Mouse (Mus musculus) embryonic fibroblast, embryonic 13.5 days (primary cell): ENCODE measurements around the gene Mpdu1. TPM values are rescaled to one million over a fixed set of nuclear protein-coding genes. Genes with fewer than 3 reads are reported as not detected.
A peak's percentile ranks its signal among the peaks of the same experiment; 100 is the strongest.

Source experiments
- H3K27ac ChIP-seq: 2 replicates; pipeline ENCODE4 v1.5.1; 2012; ENCODE audit warnings: low read length, control low read depth, inconsistent platforms; ENCODE audit not compliant: insufficient read depth
- H3K4me1 ChIP-seq: 2 replicates; pipeline ENCODE4 v1.6.1; 2011; ENCODE audit warnings: low read length; ENCODE audit not compliant: control insufficient read depth, insufficient read depth
- H3K4me3 ChIP-seq: 2 replicates; pipeline ENCODE4 v1.5.1; 2011; ENCODE audit warnings: mild to moderate bottlenecking, control low read depth, low read length; ENCODE audit not compliant: insufficient read depth
- CTCF ChIP-seq: IDR thresholded peaks from 2 replicates; pipeline ENCODE4 v1.5.1; 2011; ENCODE audit warnings: mild to moderate bottlenecking, control low read depth, low read length, moderate library complexity, borderline replicate concordance; ENCODE audit not compliant: insufficient read depth
- POLR2A ChIP-seq: IDR thresholded peaks from 2 replicates; pipeline ENCODE4 v1.6.1; 2011; ENCODE audit warnings: low read depth, mild to moderate bottlenecking, control low read depth, low read length, moderate library complexity
- polyA plus RNA-seq: library from polyadenylated mRNA; stranded (reverse); fragments of >200 nt; gene quantifications from 2 replicates; pipeline ENCODE4 v1.2.4, GENCODE M21; 2011; ENCODE audit warnings: low read depth; ENCODE audit not compliant: missing spikeins, insufficient read length

Gene Mpdu1
- polyA plus RNA-seq, 1 experiment: 47.8 TPM

- peaks cover 10% of the 10 kb centered on the region for H3K4me1 ChIP-seq
- peak overlapping the region; percentile 54 for H3K4me3 ChIP-seq
- H3K27ac ChIP-seq: peak overlapping the region; percentile 85
- 0 out of 2 replicates have a peak, but pooled peaks have one; percentile 18 for TF ChIP-seq POLR2A
- TF ChIP-seq CTCF: no peak
Observed at GRCm38 (mm10) chr11:69682209-69682839, 19.9 kb upstream of the Mpdu1 start.

GRCm38 (mm10) chr11:69681314-69682208 is 19.1 kb upstream of the Mpdu1 start, which contains the start of gene Senp3:
Gene Senp3 (minus strand): TSS chr11:69682084.
- Histone ChIP-seq H3K4me3 (peak within 1 kb of the TSS; percentile 96), H3K4me1 (peaks cover 9% of the 10 kb centered on the region), H3K27ac (peak within 1 kb of the TSS; percentile 95)
- TF ChIP-seq CTCF: no peak
- TF ChIP-seq POLR2A: peak; percentile 95

- TF ChIP-seq POLR2A (no peak), CTCF (no peak)
- peak overlapping the region; percentile 96 for H3K4me3 ChIP-seq
- peaks cover 7% of the 10 kb centered on the region for H3K4me1 ChIP-seq
- H3K27ac ChIP-seq: no peak overlapping the region
Observed at GRCm38 (mm10) chr11:69680136-69680855, 17.9 kb upstream of the Mpdu1 start.

GRCm38 (mm10) chr11:69679144-69679543 is 16.7 kb upstream of the Mpdu1 start:
- H3K27ac ChIP-seq: no peak overlapping the region
- H3K4me3 ChIP-seq: no peak overlapping the region
- TF ChIP-seq POLR2A (no peak), CTCF (no peak)
- H3K4me1 ChIP-seq: peaks cover 7% of the 10 kb centered on the region

GRCm38 (mm10) chr11:69672211-69672706 is 9.8 kb upstream of the Mpdu1 start, which contains the start of gene Eif4a1:
Gene Eif4a1 (minus strand): TSS chr11:69672423.
- TF ChIP-seq CTCF: no peak
- peak; percentile 99 for TF ChIP-seq POLR2A

GRCm38 (mm10) chr11:69671726-69672124 is 9.3 kb upstream of the Mpdu1 start:
- Histone ChIP-seq H3K4me3 (peak overlapping the region; percentile 100), H3K27ac (peak overlapping the region; percentile 86), H3K4me1 (no peaks in the 10 kb centered on the region)
- TF ChIP-seq CTCF (no peak), POLR2A (no peak)

More at GRCm38 (mm10) chr11:69672211-69672706, 9.8 kb upstream of the Mpdu1 start, which contains the start of gene Eif4a1:
- peak within 1 kb of the TSS; percentile 100 for H3K4me3 ChIP-seq
- peak within 1 kb of the TSS; percentile 86 for H3K27ac ChIP-seq
- H3K4me1 ChIP-seq: no peaks in the 10 kb centered on the region

- peak overlapping the region; percentile 100 for H3K4me3 ChIP-seq
- no peaks in the 10 kb centered on the region for H3K4me1 ChIP-seq
- peak overlapping the region; percentile 86 for H3K27ac ChIP-seq
- TF ChIP-seq POLR2A (peak; percentile 47), CTCF (no peak)
Observed at GRCm38 (mm10) chr11:69670786-69671725, 8.6 kb upstream of the Mpdu1 start.

GRCm38 (mm10) chr11:69666665-69667005 is 4.2 kb upstream of the Mpdu1 start:
- no peak overlapping the region for H3K4me3 ChIP-seq
- TF ChIP-seq POLR2A (no peak), CTCF (no peak)
- 0 out of 2 replicates have a peak, but pooled peaks cover 2% of the 10 kb centered on the region for H3K4me1 ChIP-seq

More at GRCm38 (mm10) chr11:69666665-69667005, 4.2 kb upstream of the Mpdu1 start:
- no peak overlapping the region for H3K27ac ChIP-seq
